In the genomic region with DNA sequence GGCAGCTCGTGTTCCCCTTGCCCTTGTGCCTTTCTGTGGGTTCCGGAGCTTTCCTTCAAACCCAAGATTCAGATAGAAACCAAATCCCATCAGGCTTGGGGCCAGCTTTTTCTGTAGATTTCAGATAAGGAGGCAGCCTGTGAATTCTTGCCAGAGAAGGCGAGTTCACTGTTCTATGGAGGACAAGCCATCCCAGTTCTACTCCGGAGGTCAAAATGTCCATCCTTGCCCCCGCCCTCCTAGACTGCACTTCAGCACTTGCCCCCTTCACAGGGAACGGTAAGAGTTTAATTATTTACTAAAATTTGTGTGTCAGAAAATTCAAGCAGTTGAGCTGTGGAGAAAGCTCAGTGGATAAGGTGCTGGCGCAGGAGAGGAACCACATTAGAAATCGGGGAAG, we compare ENCODE assay signal across 15 mouse cellular contexts.
DNase-seq lines count a peak whose midpoint lies in the region; ATAC-seq and TF ChIP-seq lines count a peak whose summit lies in the region.
"Had no signal": no experiment of that assay in that cellular context is flagged by ENCODE, and none has a peak within 500 bp of the region (broad histone marks: within the 10 kb centered on the region; RNA-seq: fewer than 3 reads in every experiment).

No protein-coding gene starts in this region.

- WGBS in kidney, embryonic 15.5 days, result 60% methylated on average over 8 of the region's 8 CpGs
- 70% methylated on average over 8 of the region's 8 CpGs for WGBS in liver, postnatal 0 days (ENCODE audit: insufficient replicate concordance)

- DNase-seq in adrenal gland, adult 2 months, result peak; percentile 16
- no peak for DNase-seq in adrenal gland, postnatal 14 days
- DNase-seq in ovary, adult 18-20 months (ENCODE audit: low spot score), result peak; percentile 57
- DNase-seq in ovary, postnatal 10 days (ENCODE audit: low spot score), result no peak
- peak; percentile 30 for DNase-seq in liver, postnatal 0 days
- no peak for DNase-seq in layer of hippocampus, adult 18-20 months (ENCODE audit: low spot score in 2 of 2)
- DNase-seq: cerebellum, postnatal 10 days; heart, adult 2 months; right cerebral cortex, postnatal 4 days had no signal

- H3K4me3 ChIP-seq in kidney, embryonic 15.5 days (replicated peaks), result no peak overlapping the region
- no peak overlapping the region for H3K4me3 ChIP-seq in liver, postnatal 0 days (ENCODE audit: low read depth, low read length)
- H3K4me3 ChIP-seq: heart, adult 2 months; hindbrain, embryonic 12.5 days; layer of hippocampus, adult 2 months; neural tube, embryonic 15.5 days had no signal

- no peak overlapping the region for H3K9ac ChIP-seq in kidney, embryonic 15.5 days
- H3K9ac ChIP-seq in liver, postnatal 0 days (replicated peaks), result no peak overlapping the region; the same call in 1 of the 2 replicates
- H3K9ac ChIP-seq: hindbrain, embryonic 12.5 days; neural tube, embryonic 15.5 days had no signal

- no peak for TF ChIP-seq EP300 in liver, postnatal 0 days (IDR thresholded peaks at IDR 0.05; ENCODE audit: low read depth)

- no peaks in the 10 kb centered on the region for H3K9me3 ChIP-seq in kidney, embryonic 15.5 days (replicated peaks)
- H3K9me3 ChIP-seq in liver, postnatal 0 days (ENCODE audit: low read length), result no peaks in the 10 kb centered on the region
- H3K9me3 ChIP-seq: hindbrain, embryonic 12.5 days; neural tube, embryonic 15.5 days had no signal

- peak; percentile 71 for ATAC-seq in kidney, embryonic 15.5 days (replicated peaks; ENCODE audit: low FRiP score)
- peak; percentile 50 for ATAC-seq in liver, postnatal 0 days
- no peak for ATAC-seq in cerebellum, adult (ENCODE audit: insufficient number of reproducible peaks, low FRiP score, low TSS enrichment)

- peak overlapping the region; percentile 53; the same call in 1 of the 2 replicates for H3K4me2 ChIP-seq in kidney, embryonic 15.5 days
- H3K4me2 ChIP-seq in liver, postnatal 0 days (ENCODE audit: low read depth, low read length), result peak overlapping the region; percentile 70
- H3K4me2 ChIP-seq: hindbrain, embryonic 12.5 days; neural tube, embryonic 15.5 days had no signal

- no peaks in the 10 kb centered on the region for H3K27me3 ChIP-seq in kidney, embryonic 15.5 days
- no peaks in the 10 kb centered on the region for H3K27me3 ChIP-seq in liver, postnatal 0 days (ENCODE audit: insufficient read depth, low read length)

- H3K4me1 ChIP-seq in kidney, embryonic 15.5 days, result peaks cover 65% of the 10 kb centered on the region
- H3K4me1 ChIP-seq in liver, postnatal 0 days (ENCODE audit: insufficient read depth), result peaks cover 41% of the 10 kb centered on the region

- H3K36me3 ChIP-seq in kidney, embryonic 15.5 days, result no peaks in the 10 kb centered on the region
- no peaks in the 10 kb centered on the region for H3K36me3 ChIP-seq in liver, postnatal 0 days (replicated peaks; ENCODE audit: insufficient read depth, low read length)
- H3K36me3 ChIP-seq: hindbrain, embryonic 12.5 days; neural tube, embryonic 15.5 days had no signal

- peak overlapping the region; percentile 75 for H3K27ac ChIP-seq in kidney, embryonic 15.5 days
- peak overlapping the region; percentile 60 for H3K27ac ChIP-seq in liver, postnatal 0 days (ENCODE audit: low read depth)
- H3K27ac ChIP-seq: heart, adult 2 months; hindbrain, embryonic 12.5 days; layer of hippocampus, adult 2 months; macrophage; neural tube, embryonic 15.5 days had no signal

- TF ChIP-seq CTCF in liver, postnatal 0 days (IDR thresholded peaks at IDR 0.05; ENCODE audit: low read depth), result no peak

Comparison
In these comparisons a context has a peak if more than half of its experiments do, and no peak if none do; other contexts are left out.
1. DNase-seq: peak in adrenal gland, adult 2 months (single experiment), ovary, adult 18-20 months (single experiment) and liver, postnatal 0 days (single experiment); none in adrenal gland, postnatal 14 days (single experiment), ovary, postnatal 10 days (single experiment) and layer of hippocampus, adult 18-20 months (0 of 2).